Mouse (Mus musculus): ENCODE data around the gene Csf3.

- TF ChIP-seq CTCF (IDR thresholded peaks at IDR 0.05; ENCODE audit: low read depth): no peak
- TF ChIP-seq EP300 (IDR thresholded peaks at IDR 0.05; ENCODE audit: low read depth): no peak
Observed at GRCm38 (mm10) chr11:98743655-98744345, 42.7 kb downstream of the Csf3 start.
